Mouse (Mus musculus) liver, adult 2 months (tissue): ENCODE measurements around the gene Arhgdib.

Source experiments
- CTCF ChIP-seq: fragments of 200-500 bp; IDR thresholded peaks from 2 replicates; pipeline ENCODE4 v1.5.1; 2011; ENCODE audit warnings: low read depth, low read length, control low read depth
- POLR2A ChIP-seq: fragments of 200-500 bp; IDR thresholded peaks from 2 replicates; pipeline ENCODE4 v1.6.1; 2011; ENCODE audit warnings: low read length, control low read depth; ENCODE audit not compliant: insufficient read depth; ENCODE audit errors: extremely low read depth

- no peak for TF ChIP-seq POLR2A
- no peak for TF ChIP-seq CTCF
Measured at GRCm38 (mm10) chr6:136957062-136957461, 15.4 kb upstream of the Arhgdib start.
